Mouse (Mus musculus): ENCODE measurements around the gene Tsr3. TPM values are rescaled to one million over a fixed set of nuclear protein-coding genes. Genes with fewer than 3 reads are reported as not detected.

Tsr3 gene
- polyA plus RNA-seq (2015; fragmentation: Nextera tagmentation; extraction: Ambion mirVana) = 19.1 and 19.7 TPM in 2 replicates

GRCm38 (mm10) chr17:25239695-25240636, at the start of gene Tsr3, which contains the start of gene Gnptg:
TSS of gene Tsr3 (plus strand) at chr17:25240170.
TSS of gene Gnptg (minus strand) at chr17:25240124.
- TF ChIP-seq CTCF (IDR thresholded peaks at IDR 0.05; ENCODE audit: low read depth) = no peak
- TF ChIP-seq EP300 (IDR thresholded peaks at IDR 0.05; ENCODE audit: low read depth) = no peak
- Histone ChIP-seq H3K27ac (ENCODE audit: low read depth) (peak within 1 kb of the TSS; percentile 59), H3K4me2 (ENCODE audit: low read depth, low read length) (peak within 1 kb of the TSS; percentile 99), H3K27me3 (ENCODE audit: insufficient read depth, low read length) (no peaks in the 10 kb centered on the region), H3K36me3 (replicated peaks; ENCODE audit: insufficient read depth, low read length) (peaks cover 12% of the 10 kb centered on the region), H3K4me3 (ENCODE audit: low read depth, low read length) (peak within 1 kb of the TSS; percentile 98), H3K4me1 (ENCODE audit: insufficient read depth) (peaks cover 16% of the 10 kb centered on the region), H3K9me3 (ENCODE audit: low read length) (no peaks in the 10 kb centered on the region), H3K9ac (replicated peaks) (peak within 1 kb of the TSS; percentile 86)
- DNase-seq (peak; percentile 88), ATAC-seq (peak; percentile 90)
- WGBS (ENCODE audit: insufficient replicate concordance) = under 1% methylated on average over 77 of the region's 80 CpGs

GRCm38 (mm10) chr17:25202401-25202800, 37.6 kb upstream of the Tsr3 start:
- Histone ChIP-seq H3K9ac (replicated peaks) (no peak overlapping the region), H3K9me3 (ENCODE audit: low read length) (no peaks in the 10 kb centered on the region), H3K4me2 (ENCODE audit: low read depth, low read length) (no peak overlapping the region), H3K27me3 (ENCODE audit: insufficient read depth, low read length) (no peaks in the 10 kb centered on the region), H3K36me3 (replicated peaks; ENCODE audit: insufficient read depth, low read length) (peaks cover 50% of the 10 kb centered on the region), H3K4me3 (ENCODE audit: low read depth, low read length) (no peak overlapping the region), H3K4me1 (ENCODE audit: insufficient read depth) (no peaks in the 10 kb centered on the region), H3K27ac (ENCODE audit: low read depth) (no peak overlapping the region)
- ATAC-seq = no peak
- WGBS (ENCODE audit: insufficient replicate concordance) = 84% methylated on average over 4 of the region's 4 CpGs
- DNase-seq = no peak
- no peak for TF ChIP-seq CTCF (IDR thresholded peaks at IDR 0.05; ENCODE audit: low read depth)
- no peak for TF ChIP-seq EP300 (IDR thresholded peaks at IDR 0.05; ENCODE audit: low read depth)

DNA sequence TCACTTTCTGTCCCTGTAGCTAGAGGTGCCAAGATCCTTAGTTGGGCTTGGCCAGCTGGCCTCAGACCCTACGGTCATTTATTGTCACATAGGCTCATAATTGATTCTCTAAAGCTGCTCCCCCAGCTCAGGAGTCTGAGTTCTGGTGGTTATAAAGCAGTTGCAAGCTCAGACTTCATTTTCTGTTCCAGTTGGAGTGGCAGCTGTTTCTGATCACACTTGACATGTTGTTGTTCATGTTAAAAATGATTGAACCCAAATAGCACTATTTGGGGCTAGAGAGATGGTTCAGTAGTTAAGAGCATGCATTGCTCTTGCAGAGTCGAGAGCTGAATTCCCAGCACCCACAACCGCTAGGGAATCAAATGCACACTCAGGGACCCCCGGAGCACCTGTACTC, 30.0 kb upstream of the Tsr3 start:
- no peaks in the 10 kb centered on the region for H3K9me3 ChIP-seq (ENCODE audit: low read length)
- TF ChIP-seq EP300 (IDR thresholded peaks at IDR 0.05; ENCODE audit: low read depth) (no peak), CTCF (IDR thresholded peaks at IDR 0.05; ENCODE audit: low read depth) (no peak)
- 85% methylated on average over 4 of the region's 4 CpGs for WGBS (ENCODE audit: insufficient replicate concordance)
- no peak overlapping the region for H3K4me2 ChIP-seq (ENCODE audit: low read depth, low read length)
- no peak overlapping the region for H3K4me3 ChIP-seq (ENCODE audit: low read depth, low read length)
- H3K36me3 ChIP-seq (replicated peaks; ENCODE audit: insufficient read depth, low read length) = peaks cover 64% of the 10 kb centered on the region
- no peak overlapping the region for H3K27ac ChIP-seq (ENCODE audit: low read depth)
- DNase-seq = no peak
- no peaks in the 10 kb centered on the region for H3K4me1 ChIP-seq (ENCODE audit: insufficient read depth)
- no peak for ATAC-seq
- no peaks in the 10 kb centered on the region for H3K27me3 ChIP-seq (ENCODE audit: insufficient read depth, low read length)
- H3K9ac ChIP-seq (replicated peaks) = no peak overlapping the region

GRCm38 (mm10) chr17:25210680-25211466, 29.1 kb upstream of the Tsr3 start:
- ATAC-seq = no peak
- Histone ChIP-seq H3K4me2 (ENCODE audit: low read depth, low read length) (no peak overlapping the region), H3K36me3 (replicated peaks; ENCODE audit: insufficient read depth, low read length) (peaks cover 64% of the 10 kb centered on the region), H3K9ac (replicated peaks) (no peak overlapping the region), H3K27me3 (ENCODE audit: insufficient read depth, low read length) (no peaks in the 10 kb centered on the region), H3K9me3 (ENCODE audit: low read length) (no peaks in the 10 kb centered on the region), H3K4me3 (ENCODE audit: low read depth, low read length) (no peak overlapping the region), H3K27ac (ENCODE audit: low read depth) (no peak overlapping the region), H3K4me1 (ENCODE audit: insufficient read depth) (no peaks in the 10 kb centered on the region)
- no peak for DNase-seq
- WGBS (ENCODE audit: insufficient replicate concordance) = 67% methylated on average over 15 of the region's 15 CpGs
- no peak for TF ChIP-seq EP300 (IDR thresholded peaks at IDR 0.05; ENCODE audit: low read depth)
- no peak for TF ChIP-seq CTCF (IDR thresholded peaks at IDR 0.05; ENCODE audit: low read depth)

GRCm38 (mm10) chr17:25211705-25212104, 28.3 kb upstream of the Tsr3 start:
- Histone ChIP-seq H3K9ac (replicated peaks) (no peak overlapping the region), H3K27me3 (ENCODE audit: insufficient read depth, low read length) (no peaks in the 10 kb centered on the region), H3K27ac (ENCODE audit: low read depth) (no peak overlapping the region), H3K4me1 (ENCODE audit: insufficient read depth) (no peaks in the 10 kb centered on the region), H3K4me3 (ENCODE audit: low read depth, low read length) (no peak overlapping the region), H3K9me3 (ENCODE audit: low read length) (no peaks in the 10 kb centered on the region), H3K4me2 (ENCODE audit: low read depth, low read length) (no peak overlapping the region), H3K36me3 (replicated peaks; ENCODE audit: insufficient read depth, low read length) (peaks cover 66% of the 10 kb centered on the region)
- DNase-seq (no peak), ATAC-seq (no peak)
- TF ChIP-seq CTCF (IDR thresholded peaks at IDR 0.05; ENCODE audit: low read depth) = no peak
- TF ChIP-seq EP300 (IDR thresholded peaks at IDR 0.05; ENCODE audit: low read depth) = no peak
- 75% methylated on average over 4 of the region's 4 CpGs for WGBS (ENCODE audit: insufficient replicate concordance)

DNA sequence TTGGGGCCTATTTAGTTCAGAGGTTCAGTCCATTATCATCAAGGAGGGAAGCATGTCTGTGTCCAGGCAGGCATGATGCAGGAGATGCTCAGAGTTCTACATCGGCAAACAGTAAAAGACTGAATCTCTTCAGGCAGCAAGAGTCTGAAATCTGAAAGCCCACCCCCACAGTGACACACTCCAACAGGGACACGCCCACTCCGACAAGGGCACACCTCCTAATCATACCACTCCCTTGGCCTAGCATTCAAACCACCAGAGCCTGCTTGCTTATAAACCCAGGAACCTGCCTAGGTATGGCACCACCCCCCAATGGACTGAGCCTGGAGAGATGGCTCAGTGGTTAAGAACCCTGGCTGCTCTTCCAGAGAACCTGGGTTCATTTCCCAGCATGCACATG, 24.5 kb upstream of the Tsr3 start:
- Histone ChIP-seq H3K27ac (ENCODE audit: low read depth) (no peak overlapping the region), H3K36me3 (replicated peaks; ENCODE audit: insufficient read depth, low read length) (peaks cover 51% of the 10 kb centered on the region), H3K9me3 (ENCODE audit: low read length) (no peaks in the 10 kb centered on the region), H3K9ac (replicated peaks) (no peak overlapping the region), H3K27me3 (ENCODE audit: insufficient read depth, low read length) (no peaks in the 10 kb centered on the region), H3K4me3 (ENCODE audit: low read depth, low read length) (no peak overlapping the region), H3K4me2 (ENCODE audit: low read depth, low read length) (no peak overlapping the region), H3K4me1 (ENCODE audit: insufficient read depth) (no peaks in the 10 kb centered on the region)
- TF ChIP-seq CTCF (IDR thresholded peaks at IDR 0.05; ENCODE audit: low read depth) = no peak
- TF ChIP-seq EP300 (IDR thresholded peaks at IDR 0.05; ENCODE audit: low read depth) = no peak
- WGBS (ENCODE audit: insufficient replicate concordance) = 91% methylated on average over 3 of the region's 3 CpGs
- no peak for DNase-seq
- ATAC-seq = no peak
